ENCODE assay signal across 8 mouse cellular contexts in the genomic region with DNA sequence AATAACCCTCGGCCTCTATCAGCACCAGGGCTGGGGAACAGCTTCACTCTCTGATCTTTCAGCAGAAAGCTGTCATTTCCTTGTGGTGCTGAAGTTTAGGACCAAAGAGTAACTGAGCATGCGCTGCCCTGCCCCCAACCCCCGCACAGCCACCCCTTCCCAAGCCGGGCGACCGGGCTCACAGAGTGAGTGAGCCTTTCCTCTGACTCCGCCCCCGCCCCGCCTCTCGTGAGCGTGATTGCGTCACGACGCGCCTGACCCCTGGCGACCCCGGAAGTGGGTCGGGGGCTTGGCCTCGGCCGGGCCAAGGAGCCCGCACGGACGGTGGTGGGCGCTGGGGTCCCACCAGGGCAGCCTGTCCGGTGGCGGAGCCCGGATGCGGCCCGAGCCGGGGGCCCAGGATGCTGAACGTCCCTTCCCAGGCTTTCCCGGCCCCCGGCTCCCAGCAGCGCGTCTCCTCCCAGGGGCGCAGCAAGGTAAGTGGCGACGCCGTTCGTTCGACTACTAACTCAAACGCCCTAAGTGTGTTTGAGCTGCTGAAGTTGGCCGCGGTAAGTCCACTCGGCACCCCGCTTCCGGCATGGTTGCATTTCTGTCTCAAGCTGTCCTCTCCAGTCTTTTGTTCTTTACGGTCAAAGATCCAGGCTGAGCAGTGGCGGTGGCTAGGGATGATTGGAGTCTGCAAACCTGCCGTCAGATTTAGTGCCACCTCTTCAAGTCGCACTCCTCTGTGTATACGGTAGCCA. TPM values are rescaled to one million over a fixed set of nuclear protein-coding genes. Genes with fewer than 3 reads are reported as not detected.
DNase-seq lines count a peak whose midpoint lies in the region; ATAC-seq and TF ChIP-seq lines count a peak whose summit lies in the region.

Gene Cyb5r4, plus strand, starts transcription at position 237 of the 746 bp plus-strand sequence.

- TF ChIP-seq POLR2A in heart, adult 2 months (IDR thresholded peaks at IDR 0.05; ENCODE audit: insufficient read depth, low read depth, low read length): peak; percentile 64

- peak within 1 kb of the TSS; percentile 84 for H3K4me3 ChIP-seq in embryonic facial prominence, embryonic 14.5 days (ENCODE audit: low read depth, low read length)
- H3K4me3 ChIP-seq in heart, adult 2 months: peak within 1 kb of the TSS; percentile 81
- peak within 1 kb of the TSS; percentile 78 for H3K4me3 ChIP-seq in limb, embryonic 13.5 days
- peak within 1 kb of the TSS; percentile 82 for H3K4me3 ChIP-seq in midbrain, embryonic 16.5 days (ENCODE audit: low read depth, low read length)

- H3K9me3 ChIP-seq in embryonic facial prominence, embryonic 14.5 days (ENCODE audit: control insufficient read depth, low read length): no peaks in the 10 kb centered on the region
- H3K9me3 ChIP-seq in limb, embryonic 13.5 days: no peaks in the 10 kb centered on the region
- H3K9me3 ChIP-seq in midbrain, embryonic 16.5 days (replicated peaks; ENCODE audit: control insufficient read depth, low read length, poor library complexity, severe bottlenecking): no peaks in the 10 kb centered on the region

- DNase-seq in 3T3-L1 (ENCODE audit: low read depth, low spot score): peak; percentile 96
- peak; percentile 89 to 95 for DNase-seq in adrenal gland, postnatal 4 days (ENCODE audit: low spot score in 2 of 2)
- DNase-seq in embryonic facial prominence, embryonic 14.5 days (ENCODE audit: low spot score): peak; percentile 98
- DNase-seq in heart, adult 2 months: peak; percentile 95 to 97
- peak; percentile 95 to 96 for DNase-seq in kidney, adult 8-10 months
- DNase-seq in spleen, postnatal 10 days (ENCODE audit: low spot score in 2 of 2): peak; percentile 89 to 96

- no peak within 1 kb of the TSS; the same call in 1 of the 2 replicates for H3K27ac ChIP-seq in embryonic facial prominence, embryonic 14.5 days (replicated peaks; ENCODE audit: low read depth, low read length)
- H3K27ac ChIP-seq in heart, adult 2 months: peak within 1 kb of the TSS; percentile 82
- no peak within 1 kb of the TSS for H3K27ac ChIP-seq in limb, embryonic 13.5 days
- H3K27ac ChIP-seq in midbrain, embryonic 16.5 days (ENCODE audit: low read length): peak within 1 kb of the TSS; percentile 73

- TF ChIP-seq EP300 in heart, adult 2 months (IDR thresholded peaks at IDR 0.05; ENCODE audit: insufficient read depth, low read depth, low read length): no peak

- H3K9ac ChIP-seq in embryonic facial prominence, embryonic 14.5 days (ENCODE audit: low read depth, low read length): peak within 1 kb of the TSS; percentile 82
- peak within 1 kb of the TSS; percentile 80 for H3K9ac ChIP-seq in heart, adult 2 months (ENCODE audit: low read depth, low read length)
- peak within 1 kb of the TSS; percentile 82 for H3K9ac ChIP-seq in limb, embryonic 13.5 days
- peak within 1 kb of the TSS; percentile 84 for H3K9ac ChIP-seq in midbrain, embryonic 16.5 days (ENCODE audit: low read depth, low read length)

- peak; percentile 100 for ATAC-seq in embryonic facial prominence, embryonic 14.5 days (ENCODE audit: low read depth)
- ATAC-seq in limb, embryonic 13.5 days (ENCODE audit: low FRiP score, low read depth): peak; percentile 100
- peak; percentile 100 for ATAC-seq in midbrain, embryonic 16.5 days

- H3K4me2 ChIP-seq in embryonic facial prominence, embryonic 14.5 days (ENCODE audit: low read depth, low read length): peak within 1 kb of the TSS; percentile 76
- H3K4me2 ChIP-seq in limb, embryonic 13.5 days (replicated peaks): peak within 1 kb of the TSS; percentile 79
- H3K4me2 ChIP-seq in midbrain, embryonic 16.5 days (ENCODE audit: low read length): peak within 1 kb of the TSS; percentile 67

- intact Hi-C loops in heart, adult 2 months (cut with DNase I): loop anchor here (10.0 kb wide), 1 partner anchor 447 kb away; the partner anchor contains the start of genes Pgm3 and Rwdd2a

- H3K4me1 ChIP-seq in embryonic facial prominence, embryonic 14.5 days (ENCODE audit: control insufficient read depth, insufficient read depth, low read length): peaks cover 13% of the 10 kb centered on the region
- no peaks in the 10 kb centered on the region for H3K4me1 ChIP-seq in heart, adult 2 months (ENCODE audit: control insufficient read depth, insufficient read depth, low read length)
- H3K4me1 ChIP-seq in limb, embryonic 13.5 days: peaks cover 11% of the 10 kb centered on the region
- H3K4me1 ChIP-seq in midbrain, embryonic 16.5 days (ENCODE audit: control insufficient read depth, insufficient read depth, low read length): peaks cover 24% of the 10 kb centered on the region

- TF ChIP-seq CTCF in heart, adult 2 months (IDR thresholded peaks at IDR 0.05): no peak

- H3K79me2 ChIP-seq in heart, adult 2 months (replicated peaks; ENCODE audit: control insufficient read depth, insufficient read depth, low read length): no peaks in the 10 kb centered on the region

- no peaks in the 10 kb centered on the region for H3K36me3 ChIP-seq in embryonic facial prominence, embryonic 14.5 days (ENCODE audit: control insufficient read depth, insufficient read depth, low read length)
- H3K36me3 ChIP-seq in heart, adult 2 months (ENCODE audit: control insufficient read depth, insufficient read depth, low read length): no peaks in the 10 kb centered on the region
- no peaks in the 10 kb centered on the region for H3K36me3 ChIP-seq in limb, embryonic 13.5 days
- no peaks in the 10 kb centered on the region for H3K36me3 ChIP-seq in midbrain, embryonic 16.5 days (ENCODE audit: control insufficient read depth, insufficient read depth, low read length)

- WGBS in embryonic facial prominence, embryonic 14.5 days: under 1% methylated on average over 38 of the region's 52 CpGs
- WGBS in heart, adult 2 months: under 1% methylated on average over 52 of the region's 52 CpGs
- WGBS in limb, embryonic 13.5 days: 1% methylated on average over 52 of the region's 52 CpGs
- WGBS in midbrain, embryonic 16.5 days: under 1% methylated on average over 49 of the region's 52 CpGs

- peaks cover 8% of the 10 kb centered on the region; the same call in 1 of the 2 replicates for H3K27me3 ChIP-seq in embryonic facial prominence, embryonic 14.5 days (replicated peaks; ENCODE audit: control insufficient read depth, insufficient read depth, low read length)
- no peaks in the 10 kb centered on the region for H3K27me3 ChIP-seq in heart, adult 2 months (ENCODE audit: control insufficient read depth, insufficient read depth, low read length)
- peaks cover 14% of the 10 kb centered on the region for H3K27me3 ChIP-seq in limb, embryonic 13.5 days
- no peaks in the 10 kb centered on the region for H3K27me3 ChIP-seq in midbrain, embryonic 16.5 days (ENCODE audit: control insufficient read depth, insufficient read depth, low read depth, low read length)

RNA-seq across cellular contexts. Expression of gene Cyb5r4, which starts in this region (rescaled TPM):
- 10 to 100 TPM; 40.9 to 41.4 TPM for total RNA-seq in adrenal gland, postnatal 4 days (2021)
- 41.5 and 43.2 TPM in 2 replicates for polyA plus RNA-seq in embryonic facial prominence, embryonic 14.5 days (2014; fragmentation: Nextera tagmentation; extraction: Ambion mirVana)
- 10 to 100 TPM; 27.6 to 31.3 TPM for total RNA-seq in heart, adult 2 months (2021)
- 7.9 and 17.5 TPM in 2 replicates for polyA plus RNA-seq in heart, adult 2 months (2012; rRNA removed)
- 44.9 and 47.3 TPM in 2 replicates for polyA plus RNA-seq in limb, embryonic 13.5 days (2015; fragmentation: Nextera tagmentation; extraction: Ambion mirVana)
- polyA plus RNA-seq in midbrain, embryonic 16.5 days (2015; fragmentation: Nextera tagmentation; extraction: Ambion mirVana): 56.8 and 61.3 TPM in 2 replicates

Comparison
In these comparisons a context has a peak if more than half of its experiments do, and no peak if none do; other contexts are left out.
1. H3K27ac ChIP-seq: peak in heart, adult 2 months (single experiment) and midbrain, embryonic 16.5 days (single experiment); none in embryonic facial prominence, embryonic 14.5 days (single experiment) and limb, embryonic 13.5 days (single experiment).
2. Peak in every context shown above with its lines, with median percentiles within 50 percentile points of each other: DNase-seq, ATAC-seq, H3K4me2 ChIP-seq, H3K4me3 ChIP-seq and H3K9ac ChIP-seq.